Mouse (Mus musculus) yolk sac, embryonic 10.5 days (tissue): ENCODE data around the gene Robo2.

Source experiments
- DNase-seq: peaks from one replicate; pipeline ENCODE4 v3.0.0-alpha.2; 2017; ENCODE audit warnings: low spot score

Gene Robo2

DNA sequence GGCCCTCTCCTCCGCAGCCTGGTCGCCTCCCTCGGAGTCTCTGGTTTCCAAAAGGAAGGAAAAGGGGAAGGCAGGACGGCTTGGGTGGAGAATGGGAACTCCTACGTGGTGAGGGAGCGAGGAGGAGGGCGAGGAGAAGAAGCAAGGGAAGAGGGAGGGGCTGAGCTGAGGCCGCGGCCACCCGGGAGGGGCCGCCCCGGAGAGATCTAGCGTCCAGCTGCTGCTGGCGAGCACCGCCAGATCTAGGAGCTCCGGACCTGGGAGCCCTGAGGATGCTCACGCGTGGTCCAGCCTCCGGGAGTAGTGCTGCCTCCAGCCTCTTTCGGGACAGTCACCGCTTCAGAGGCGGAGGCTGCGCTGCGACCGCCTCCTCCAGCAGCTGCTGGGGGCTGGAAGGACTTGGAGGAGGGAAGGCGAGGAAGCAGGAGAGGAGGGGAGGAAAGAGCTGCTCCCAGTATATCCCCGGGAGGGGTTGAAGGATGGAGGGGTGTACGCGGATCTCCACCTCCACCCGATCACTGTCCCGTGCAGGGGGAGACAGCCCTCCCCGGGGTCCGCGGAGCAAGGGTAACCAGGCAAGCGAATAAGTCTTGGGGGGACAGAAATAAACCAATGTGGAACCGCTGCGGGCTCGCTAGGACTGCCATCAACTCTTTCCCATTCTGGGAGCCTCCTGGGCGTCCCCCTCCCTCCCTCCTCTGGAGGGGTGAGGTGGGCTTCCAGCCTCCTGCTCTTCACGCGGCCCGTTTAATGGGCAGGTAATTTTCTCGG, at the start of gene Robo2:
TSS of gene Robo2 (minus strand) at position 345 of the 771 bp plus-strand sequence.
- peak; percentile 61 for DNase-seq

DNA sequence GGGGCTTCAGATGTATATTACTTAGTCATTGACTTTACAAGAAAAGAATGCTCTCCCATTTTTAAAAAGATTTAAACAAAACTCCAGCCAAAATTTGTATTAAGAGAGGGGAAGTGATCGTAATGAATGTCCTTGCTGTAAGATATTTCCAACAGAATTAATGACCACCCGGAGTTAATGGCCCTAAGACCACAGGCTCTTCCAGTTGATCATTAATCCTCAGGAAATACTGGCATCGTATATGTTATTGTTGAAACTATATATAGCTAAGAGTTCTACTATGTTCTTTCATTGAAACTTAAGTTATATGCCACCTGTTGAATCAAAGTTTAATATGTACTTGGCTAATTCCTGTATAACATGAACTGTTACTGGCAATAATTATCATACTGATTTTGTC, 46.5 kb upstream of the Robo2 start:
- no peak for DNase-seq

DNA sequence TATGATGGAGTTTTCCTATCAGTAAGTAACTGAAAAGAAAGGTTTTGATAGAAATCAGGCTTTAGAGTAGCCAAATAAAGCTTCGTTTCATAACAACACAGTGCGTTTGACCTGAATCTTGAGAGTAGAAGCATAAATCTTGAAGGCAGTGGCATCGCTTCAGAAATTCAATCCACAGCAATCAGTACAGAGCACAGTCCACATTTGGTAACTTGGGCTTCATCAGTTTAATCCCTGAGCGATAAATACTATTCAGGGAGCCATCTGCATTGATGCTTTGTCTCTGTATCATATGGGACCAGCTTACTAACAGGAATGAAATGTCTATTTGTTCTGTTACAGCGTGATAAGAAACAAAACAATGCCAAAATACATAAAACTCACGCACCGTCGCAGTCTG, 46.1 kb upstream of the Robo2 start:
- no peak for DNase-seq

DNA sequence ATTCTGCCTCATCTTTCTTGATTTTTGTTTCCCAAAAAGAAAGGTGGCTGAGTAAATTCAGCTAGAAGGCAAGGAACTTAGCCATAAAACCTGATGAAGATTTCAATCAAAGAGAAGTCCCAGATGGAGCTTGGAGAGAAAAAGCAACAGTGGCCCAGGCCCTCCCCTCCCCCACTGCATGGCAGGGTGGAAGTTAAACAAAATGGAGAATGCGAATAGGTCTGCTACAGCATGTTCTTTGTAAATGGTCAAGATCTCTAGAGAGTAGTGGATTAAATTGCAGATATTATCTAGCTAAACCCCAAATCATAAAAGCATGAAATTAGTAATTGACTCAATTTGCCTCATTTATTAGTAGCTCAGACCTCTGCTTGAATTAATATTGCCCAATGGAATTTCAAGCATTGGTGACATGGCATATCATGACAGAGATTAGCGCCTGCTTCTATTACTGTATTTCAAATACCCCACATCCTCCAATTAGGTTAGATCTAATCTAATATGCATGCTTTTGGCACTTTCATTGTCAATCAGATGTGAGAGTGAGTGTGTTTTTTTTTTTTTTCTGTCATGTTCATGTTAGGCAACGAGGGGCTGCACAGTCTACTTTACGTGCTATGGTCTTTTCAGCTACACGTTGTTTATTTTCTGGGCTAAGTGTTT, 45.3 kb upstream of the Robo2 start:
- DNase-seq, result no peak

DNA sequence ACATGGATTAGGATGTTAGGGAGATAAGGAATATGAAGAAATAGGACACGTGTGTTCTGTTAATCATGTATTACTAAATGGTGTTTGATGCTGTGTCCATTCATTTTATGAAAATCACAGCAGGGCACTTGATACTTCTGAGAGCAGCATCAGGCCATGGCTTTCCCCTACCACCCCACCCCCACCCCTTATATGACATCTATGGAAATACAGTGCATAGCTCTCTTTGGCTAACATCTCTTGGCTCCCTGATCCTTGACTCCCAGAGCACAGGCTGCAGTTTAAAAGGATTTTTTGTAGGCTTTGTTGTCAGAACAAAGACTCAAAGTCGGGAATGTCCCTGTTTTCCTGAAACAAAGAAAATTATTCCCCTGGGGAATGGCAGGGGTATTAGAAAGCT, 43.6 kb upstream of the Robo2 start:
- DNase-seq, result no peak

DNA sequence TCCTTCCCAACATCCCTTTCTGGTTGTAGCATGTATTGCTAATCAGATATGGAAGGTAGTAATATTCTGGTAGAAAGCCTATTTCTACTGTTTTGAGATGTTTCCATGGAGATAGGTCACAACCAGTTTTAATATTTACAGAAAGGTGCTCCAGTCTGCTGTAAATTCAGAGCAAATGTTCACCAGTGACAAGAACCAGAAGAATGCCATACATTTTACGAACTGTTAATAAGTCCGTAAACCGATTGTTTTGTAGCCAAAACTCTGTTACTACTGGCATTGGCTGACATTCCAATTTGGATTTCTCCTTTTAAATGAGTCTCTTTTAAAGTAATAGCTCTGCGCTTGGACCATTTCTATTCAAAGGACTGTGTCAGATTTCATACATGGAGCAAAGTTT, 36.4 kb upstream of the Robo2 start:
- DNase-seq, result no peak

DNA sequence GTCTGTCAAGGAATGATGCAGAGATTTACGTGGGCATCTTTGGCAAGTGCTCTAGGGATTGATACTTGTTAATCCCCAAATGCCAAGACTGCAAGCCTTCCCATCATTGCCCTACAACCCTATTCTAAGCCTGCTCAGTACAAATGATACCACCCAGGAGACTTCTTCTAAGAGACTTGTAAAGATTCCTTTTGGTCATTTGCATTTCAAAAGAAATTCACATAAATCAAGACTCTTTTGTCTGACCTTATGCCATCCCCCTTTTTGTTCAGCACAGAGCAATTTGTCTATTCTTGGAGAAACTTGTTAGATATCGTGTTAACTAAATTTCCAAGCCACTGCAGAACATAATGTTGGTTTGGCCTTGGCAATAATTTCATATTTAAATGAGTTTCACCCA, 15.4 kb upstream of the Robo2 start:
- no peak for DNase-seq

DNA sequence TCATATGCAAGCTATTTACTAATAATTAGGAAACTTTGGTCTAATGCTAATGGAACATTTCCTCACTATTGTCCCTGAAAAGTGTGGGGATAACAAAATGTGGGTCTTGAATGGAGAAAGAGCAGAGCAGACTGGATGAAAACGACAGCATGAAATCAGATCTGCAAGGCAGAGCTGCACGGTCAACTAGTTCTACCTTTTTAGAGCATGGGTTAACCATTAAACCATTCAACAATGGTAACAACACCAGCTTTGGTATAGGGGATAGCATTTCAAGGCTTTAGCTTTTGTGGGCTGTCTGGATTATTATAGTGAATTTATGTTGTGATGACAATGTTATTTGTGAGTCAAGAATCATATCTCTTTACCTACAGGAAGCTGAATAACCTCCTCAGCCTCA, 8.7 kb upstream of the Robo2 start:
- DNase-seq, result no peak

DNA sequence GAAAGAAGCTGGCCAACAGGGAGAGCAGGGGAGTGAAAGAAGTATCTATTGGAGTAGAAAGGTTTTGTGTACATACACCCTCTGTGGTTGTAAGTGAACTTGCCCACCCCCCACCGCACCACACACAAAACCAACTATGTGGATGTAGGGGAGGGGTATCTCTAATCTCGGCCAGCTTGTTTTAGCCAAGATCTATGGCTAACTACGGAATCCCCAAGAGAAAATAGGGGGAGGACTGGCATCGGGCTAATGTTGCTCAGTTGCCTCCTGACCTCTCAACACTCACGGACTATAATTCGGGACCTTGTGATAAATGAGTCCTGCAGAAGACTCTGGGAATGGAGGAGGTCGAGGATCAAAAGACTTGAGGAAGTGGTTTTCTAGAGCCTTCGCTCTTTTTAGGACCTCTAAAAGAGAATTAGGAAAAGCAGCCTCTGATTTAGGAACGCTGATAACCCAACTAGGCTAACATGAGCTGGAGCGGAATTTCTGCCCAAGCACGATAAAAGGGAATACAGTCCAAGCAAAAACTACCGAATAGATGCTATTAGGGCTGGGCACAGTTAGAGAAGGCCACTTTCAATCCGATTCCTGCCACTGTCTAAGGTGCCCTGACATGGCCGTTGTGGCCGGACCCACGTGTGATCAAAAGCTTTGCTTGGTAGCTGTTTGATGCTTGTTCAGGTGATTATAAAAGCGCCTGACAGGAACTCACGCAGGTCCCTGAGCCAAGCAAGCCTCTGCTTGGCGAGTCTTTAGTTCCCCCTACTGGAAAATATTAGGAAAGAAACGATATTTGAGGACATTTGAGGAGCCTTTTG, 1.1 kb upstream of the Robo2 start:
- DNase-seq, result peak; percentile 31

DNA sequence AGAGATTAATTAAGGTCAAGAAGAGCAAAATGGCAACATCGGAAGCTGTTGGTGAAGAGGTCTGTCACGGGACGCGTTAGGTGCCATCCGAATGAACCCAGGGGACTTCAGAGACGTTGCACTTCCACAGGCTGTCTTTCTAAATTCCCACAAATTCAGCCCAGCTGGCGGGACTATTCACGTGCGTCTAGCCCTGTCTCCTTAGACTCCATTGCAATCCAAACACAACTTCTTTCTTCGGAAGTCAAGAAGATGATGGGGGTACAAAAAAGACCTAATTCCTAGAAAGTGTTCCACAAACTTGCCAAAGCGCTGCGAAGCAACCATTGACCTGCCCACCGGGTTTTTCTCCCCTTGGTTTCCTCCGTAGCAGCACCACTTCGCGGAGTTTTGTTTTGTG, 604 bp downstream of the Robo2 start:
- DNase-seq, result no peak

DNA sequence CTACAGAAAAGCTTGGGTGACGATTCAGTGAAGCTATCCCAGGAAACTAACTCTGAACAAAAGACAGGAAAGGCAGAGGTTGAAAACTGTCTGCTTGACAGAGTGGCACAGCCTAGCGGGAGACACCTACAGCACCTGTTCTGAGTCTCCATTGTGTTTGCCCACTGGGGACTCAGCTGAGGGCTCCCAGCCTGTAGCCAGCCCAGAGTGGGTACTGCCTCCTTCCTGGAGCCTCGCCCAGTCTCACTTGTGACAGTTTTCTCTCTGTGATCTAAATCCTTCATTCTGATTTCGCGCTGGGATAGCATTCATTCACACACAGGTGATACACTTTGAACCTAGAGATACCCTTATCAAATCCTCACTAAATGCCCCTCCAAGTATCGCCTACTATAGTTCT, 1.5 kb downstream of the Robo2 start:
- no peak for DNase-seq

DNA sequence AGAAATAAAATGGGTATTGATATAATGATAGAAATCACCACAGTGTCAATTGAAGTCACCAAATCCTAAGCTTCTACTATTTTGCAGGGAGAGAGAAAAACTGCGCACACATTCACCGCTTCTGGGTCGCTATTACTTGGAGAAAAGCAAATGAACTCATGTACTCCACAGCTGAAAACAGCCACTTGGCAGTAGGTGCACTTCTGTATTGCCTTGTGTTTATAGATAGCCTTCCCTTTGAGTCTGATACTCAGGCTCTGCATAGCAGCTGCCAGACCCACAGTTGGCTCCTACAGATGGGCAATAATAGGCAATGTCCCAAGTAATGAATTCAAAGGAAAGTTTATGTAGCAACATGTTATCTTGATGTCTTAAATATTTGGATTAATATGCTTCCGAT, 2.1 kb downstream of the Robo2 start:
- no peak for DNase-seq

DNA sequence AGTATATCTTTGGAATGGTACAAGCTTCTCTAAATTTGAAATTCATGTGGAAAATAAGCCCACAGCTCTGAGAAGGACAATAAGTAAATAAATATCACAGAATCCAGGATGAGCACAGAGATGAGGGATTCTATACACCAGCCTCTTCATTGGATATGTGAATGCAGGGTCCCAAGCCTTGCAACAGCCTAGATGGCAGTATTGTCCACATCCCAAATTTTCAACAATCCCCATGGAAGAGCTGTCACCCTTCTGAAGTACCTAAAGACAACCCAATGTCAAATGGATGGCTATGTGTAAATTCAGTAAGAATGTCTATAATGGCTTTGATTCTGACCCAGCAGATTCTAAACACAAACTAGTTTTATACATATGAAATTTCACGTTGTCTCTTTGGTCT, 3.1 kb downstream of the Robo2 start:
- DNase-seq, result no peak

DNA sequence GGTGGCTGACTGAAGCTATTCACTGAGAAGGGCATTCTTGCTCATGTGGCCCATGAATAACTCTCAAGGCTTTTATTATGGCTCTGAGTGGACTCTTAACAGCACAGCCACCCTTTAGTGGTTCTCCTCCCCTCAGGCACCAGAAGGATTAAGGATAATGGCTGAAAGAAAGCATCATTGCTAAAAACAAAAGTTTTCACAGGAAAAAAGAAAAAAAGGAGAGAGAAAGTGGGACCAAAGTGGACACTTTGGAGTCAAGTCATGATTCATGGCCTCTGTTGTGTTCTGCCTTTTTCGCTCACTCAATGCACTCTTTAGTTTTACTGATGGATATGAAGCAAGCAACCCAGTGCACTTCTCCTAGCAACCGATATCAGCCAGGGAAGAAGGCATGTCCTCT, 14.3 kb downstream of the Robo2 start:
- DNase-seq, result no peak

DNA sequence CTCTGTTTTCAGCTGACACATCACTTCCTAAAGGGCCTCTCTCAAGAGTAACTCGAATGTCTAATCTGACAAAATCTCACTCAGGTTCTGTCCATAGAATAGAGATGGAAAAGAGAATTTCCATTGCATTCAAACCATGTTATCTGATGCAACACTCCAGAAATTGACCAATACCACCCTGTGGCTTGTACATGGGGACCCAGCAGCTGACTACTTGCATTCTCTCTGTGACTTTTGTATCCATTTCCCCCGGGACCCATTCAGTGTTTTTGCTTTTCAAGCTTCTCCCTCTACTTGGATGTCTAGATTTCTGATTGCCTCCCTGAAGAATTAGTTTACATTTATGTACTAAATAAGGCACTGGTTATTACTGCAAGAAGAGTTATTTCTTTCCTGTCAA, 15.9 kb downstream of the Robo2 start:
- no peak for DNase-seq

DNA sequence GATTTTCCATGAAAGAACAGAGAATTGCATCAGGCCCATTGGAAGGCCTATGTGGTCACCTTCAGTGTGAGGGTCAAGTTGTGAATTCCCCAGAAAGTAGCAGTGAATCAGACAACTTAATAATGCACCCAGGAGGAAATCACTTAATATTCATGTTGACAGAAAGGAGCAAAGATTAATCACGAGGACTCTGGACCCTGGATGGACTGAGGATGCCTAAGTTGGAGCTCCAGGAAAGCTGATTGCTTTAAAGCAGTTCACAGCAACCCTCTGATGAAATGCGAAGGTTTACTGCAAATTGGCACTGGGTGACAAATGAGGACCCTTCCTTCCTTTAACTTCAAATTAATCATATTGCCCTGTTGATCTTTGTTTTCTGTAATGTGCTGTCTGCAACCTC, 32.2 kb downstream of the Robo2 start:
- no peak for DNase-seq

DNA sequence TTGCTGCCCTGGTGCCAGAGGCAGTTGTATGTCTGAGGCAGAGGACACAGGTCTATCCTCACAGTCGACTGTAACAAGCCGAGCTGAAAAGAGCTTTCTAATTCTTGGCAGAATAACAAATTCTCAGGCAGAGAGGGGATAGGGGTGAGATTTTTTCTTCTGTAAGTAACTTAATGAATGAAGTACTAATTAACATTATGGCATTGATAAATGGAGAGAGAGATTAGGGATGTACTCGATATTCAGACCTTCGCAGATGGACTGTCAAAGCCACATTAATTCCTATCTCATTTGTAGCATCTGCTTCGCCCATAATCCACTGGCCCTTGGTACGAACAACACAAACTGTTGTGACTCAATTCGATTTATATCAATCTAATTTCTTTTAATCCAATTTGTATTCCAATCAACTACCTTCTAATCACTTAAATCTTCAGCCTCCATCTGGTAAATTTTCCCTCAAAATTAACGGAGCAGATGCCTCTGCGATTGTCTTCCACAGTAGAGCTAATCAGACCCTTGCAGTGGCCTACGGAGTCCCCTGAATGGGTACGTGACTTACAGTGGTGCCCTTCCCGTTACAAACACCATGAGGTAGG, 36.2 kb downstream of the Robo2 start:
- no peak for DNase-seq

DNA sequence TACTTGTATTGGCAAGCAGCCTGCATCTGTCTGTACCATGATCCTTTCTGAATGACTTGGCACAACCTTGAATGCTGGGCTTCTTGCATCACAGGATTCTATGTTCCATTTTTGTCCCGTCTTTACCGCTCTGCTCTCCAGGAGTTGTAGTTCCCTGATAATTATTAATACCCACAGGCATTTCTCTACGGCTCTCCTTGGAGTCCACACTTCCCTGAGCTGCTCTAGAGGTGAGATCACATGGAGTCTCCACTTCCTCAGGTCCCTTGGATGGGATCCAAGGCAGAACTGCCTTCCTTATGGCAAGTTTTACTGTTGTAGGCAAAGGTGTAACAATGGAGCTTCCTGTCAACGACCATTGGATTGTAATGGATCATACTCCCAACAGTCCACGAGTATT, 37.1 kb downstream of the Robo2 start:
- no peak for DNase-seq

DNA sequence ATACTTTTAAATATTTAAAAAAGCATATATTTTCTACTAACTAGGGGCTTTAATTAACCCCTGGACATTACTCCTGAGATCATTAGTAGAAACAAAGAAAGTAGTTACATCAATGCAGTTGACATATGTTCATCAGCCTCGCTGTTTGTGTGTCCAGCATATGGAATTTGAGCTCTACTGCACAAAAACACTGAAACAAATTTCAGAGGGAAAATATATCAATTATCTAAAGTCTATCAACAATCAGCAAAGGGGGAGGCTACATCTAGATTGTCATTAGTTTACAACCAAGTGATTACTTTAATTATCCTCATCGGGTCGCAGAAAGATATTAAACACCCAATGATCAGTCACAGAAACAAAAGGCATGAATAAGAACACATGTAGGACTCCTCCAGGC, 38.2 kb downstream of the Robo2 start:
- DNase-seq, result no peak

DNA sequence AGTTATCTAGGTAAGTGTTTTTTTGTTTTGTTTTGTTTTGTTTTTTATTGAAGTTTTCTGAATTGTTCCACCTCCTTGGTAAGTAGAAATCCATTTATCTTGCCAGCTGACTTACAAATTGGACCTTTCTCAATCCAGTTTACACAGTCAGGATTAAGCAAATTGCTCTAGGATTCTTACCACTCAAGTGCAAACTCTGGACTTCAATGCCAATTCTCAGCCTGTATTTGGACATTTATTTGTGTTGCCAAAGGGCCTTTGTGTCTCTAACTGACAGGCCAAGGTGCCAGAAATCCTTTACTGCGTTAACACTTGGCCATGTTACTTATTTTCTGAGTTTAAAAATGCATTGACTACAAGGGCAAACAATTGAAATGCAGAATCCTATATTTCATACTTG, 38.7 kb downstream of the Robo2 start:
- DNase-seq, result no peak

DNA sequence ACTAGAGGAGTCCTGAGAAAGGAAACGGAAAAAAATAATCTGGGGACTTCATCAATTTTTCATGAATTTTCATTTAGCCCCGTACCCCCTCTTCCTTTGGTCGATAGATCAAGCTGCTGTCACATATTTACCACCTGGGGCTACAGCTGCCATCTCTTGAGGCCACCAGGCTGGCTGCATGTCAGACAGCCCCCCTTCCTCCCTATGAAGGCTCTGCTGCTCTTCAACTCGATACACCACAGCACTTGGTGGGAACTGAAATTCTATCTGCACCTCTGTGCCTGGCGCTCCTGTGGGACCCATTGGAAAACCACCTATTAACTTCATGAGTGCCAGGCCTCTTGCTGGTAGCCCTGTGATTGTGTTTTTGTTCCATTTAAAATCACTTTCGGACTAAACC, 63.2 kb downstream of the Robo2 start:
- DNase-seq, result no peak

DNA sequence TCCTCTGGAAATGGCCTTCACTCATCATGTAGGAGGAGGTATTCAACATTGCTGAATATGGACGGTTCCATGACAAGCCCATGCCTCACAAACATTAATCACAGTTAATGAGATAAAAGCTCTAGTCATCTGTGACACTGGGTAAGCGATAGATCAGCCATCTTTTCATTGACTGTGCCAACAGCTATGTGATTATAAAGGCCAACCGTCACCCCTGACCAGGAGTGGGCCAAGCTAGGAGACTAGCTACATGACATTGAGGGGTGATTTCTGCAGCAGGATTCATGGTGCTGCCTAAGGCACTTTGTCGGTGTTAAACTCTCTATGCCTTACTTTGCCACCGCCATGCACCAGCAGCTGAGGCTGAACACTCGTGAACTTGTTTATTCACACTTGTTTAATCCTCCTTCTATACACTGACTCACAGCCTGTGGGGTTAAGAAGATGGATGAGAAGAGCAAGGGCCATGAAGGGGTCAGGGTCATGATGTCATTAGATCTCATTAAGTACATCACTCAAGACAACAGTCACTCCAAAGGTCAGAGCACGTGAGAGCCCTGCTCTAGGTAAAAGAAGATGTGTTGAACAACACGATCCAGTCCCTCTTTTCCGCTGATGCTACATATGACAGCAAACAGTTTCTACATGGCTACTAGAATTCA, 72.5 kb downstream of the Robo2 start:
- no peak for DNase-seq
